Mouse (Mus musculus): ENCODE measurements around the gene Pum2.

DNA sequence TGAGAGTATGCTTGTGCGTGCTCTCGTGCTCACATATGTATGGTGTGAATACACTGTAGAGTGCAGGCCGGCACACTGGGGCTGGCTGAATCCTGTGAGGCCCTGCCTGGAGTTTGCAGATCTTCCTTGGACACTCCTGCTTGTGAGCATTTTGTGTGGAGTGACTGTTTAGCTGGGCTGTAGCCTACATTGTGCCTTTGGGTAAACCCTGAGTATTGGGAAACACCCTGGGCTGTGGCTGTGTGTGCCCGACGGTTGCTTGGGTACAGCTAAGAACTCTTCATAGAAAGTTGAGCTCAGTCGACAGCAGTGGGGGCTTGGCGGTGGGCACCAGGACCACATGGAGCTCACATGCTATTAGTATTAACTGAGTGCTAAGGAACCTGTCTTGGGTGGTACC lies 102.3 kb downstream of the Pum2 start:
- TF ChIP-seq GATA1 (IDR thresholded peaks at IDR 0.05; ENCODE audit: borderline replicate concordance, low read length) (no peak), FLI1 (IDR thresholded peaks at IDR 0.05; ENCODE audit: low read length) (no peak)

All from megakaryocyte, embryonic 14.5 days (primary cell).